Mouse (Mus musculus) erythroblast, embryonic 14.5 days (primary cell): Measurements from ENCODE around the gene Klhl22.

Experiments
- GATA1 ChIP-seq: IDR thresholded peaks from 2 replicates; pipeline ENCODE4 v1.6.1; 2012; ENCODE audit warnings: low read length, inconsistent platforms, mixed read lengths
- TAL1 ChIP-seq: IDR thresholded peaks from 3 replicates; pipeline ENCODE4 v1.6.1; 2012; ENCODE audit warnings: low read length, inconsistent platforms, mixed read lengths

GRCm38 (mm10) chr16:17760657-17761056, 1.2 kb downstream of the Klhl22 start:
- TF ChIP-seq GATA1 (no peak), TAL1 (no peak)
